Mouse (Mus musculus) midbrain, postnatal 0 days (tissue): ENCODE data around the gene Krt10. TPM values are rescaled to one million over a fixed set of nuclear protein-coding genes. Genes with fewer than 3 reads are reported as not detected.

Experiments used
- ATAC-seq: fragments of 200-750 bp; cut with Nextera tagmentation; 2 replicates; pipeline ENCODE4 v1.8.0; 2017; ENCODE audit warnings: moderate number of reproducible peaks, mild to moderate bottlenecking, moderate TSS enrichment, moderate library complexity; ENCODE audit not compliant: low FRiP score
- DNase-seq: peaks from one replicate; pipeline ENCODE4 v3.0.0-alpha.2; 2015; ENCODE audit warnings: low spot score
- H3K27ac ChIP-seq: fragments of 300-500 bp; sonication (generic); 2 replicates; pipeline ENCODE4 v1.5.1; 2014; ENCODE audit warnings: low read depth, mild to moderate bottlenecking, low read length, mixed read lengths
- H3K27me3 ChIP-seq: fragments of 300-500 bp; sonication (generic); 2 replicates; pipeline ENCODE4 v1.6.1; 2014; ENCODE audit warnings: low read length, control low read depth, mixed read lengths; ENCODE audit not compliant: insufficient read depth
- H3K36me3 ChIP-seq: fragments of 300-500 bp; sonication (generic); 2 replicates; pipeline ENCODE4 v1.6.1; 2014; ENCODE audit warnings: low read length, control low read depth, mixed read lengths; ENCODE audit not compliant: insufficient read depth
- H3K4me1 ChIP-seq: fragments of 300-500 bp; sonication (generic); 2 replicates; pipeline ENCODE4 v1.6.1; 2014; ENCODE audit warnings: mild to moderate bottlenecking, control low read depth, antibody characterized with exemption, low read length, mixed read lengths; ENCODE audit not compliant: insufficient read depth
- H3K4me2 ChIP-seq: fragments of 300-500 bp; sonication (generic); 2 replicates; pipeline ENCODE4 v1.6.1; 2014; ENCODE audit warnings: low read depth, mild to moderate bottlenecking, low read length, mixed read lengths; ENCODE audit not compliant: poor library complexity, severe bottlenecking
- H3K4me3 ChIP-seq: fragments of 300-500 bp; sonication (generic); 2 replicates; pipeline ENCODE4 v1.5.1; 2014; ENCODE audit warnings: low read depth, mild to moderate bottlenecking, low read length, moderate library complexity
- H3K9ac ChIP-seq: fragments of 300-500 bp; sonication (generic); replicated peaks from 2 replicates; pipeline ENCODE4 v1.6.1; 2014; ENCODE audit warnings: mild to moderate bottlenecking, low read length, moderate library complexity, mixed read lengths; ENCODE audit not compliant: poor library complexity, severe bottlenecking
- H3K9me3 ChIP-seq: fragments of 300-500 bp; sonication (generic); 2 replicates; pipeline ENCODE4 v1.6.1; 2016; ENCODE audit warnings: low read length, control low read depth
- CTCF ChIP-seq: IDR thresholded peaks from 2 replicates; pipeline ENCODE4 v1.5.1; 2016; ENCODE audit warnings: antibody characterized with exemption, mild to moderate bottlenecking
- WGBS: fragments of 180-500 bp; shearing (Covaris S2); extraction: QIAGEN DNeasy Blood & Tissue Kit; methylation state at CpG from one replicate; pipeline ENCODE4 v1.1.7; 2014; 5-methylcytosine and 5-hydroxymethylcytosine counted together
- polyA plus RNA-seq: library from polyadenylated mRNA; unstranded; fragments of >200 nt; fragmentation: Nextera tagmentation; extraction: Ambion mirVana; gene quantifications from 2 replicates; pipeline ENCODE4 v1.2.1, GENCODE M21; 2015
- total RNA-seq: library from RNA; depleted of rRNA; stranded (reverse); fragments of >200 nt; gene quantifications from 2 replicates; pipeline ENCODE4 v1.2.3, GENCODE M21; 2014; rRNA removed

Krt10 gene
- total RNA-seq (6.7 and 18.3 TPM in 2 replicates), polyA plus RNA-seq (35.7 and 39.2 TPM in 2 replicates)

GRCm38 (mm10) chr11:99389264-99389663, at the start of gene Krt10:
Krt10 (minus strand) TSS chr11:99389364.
- no peak within 1 kb of the TSS for H3K4me2 ChIP-seq
- H3K4me3 ChIP-seq, result no peak within 1 kb of the TSS
- H3K36me3 ChIP-seq, result no peaks in the 10 kb centered on the region
- ATAC-seq (no peak), DNase-seq (no peak)
- H3K9me3 ChIP-seq, result no peaks in the 10 kb centered on the region
- 87% methylated on average over 4 of the region's 4 CpGs for WGBS
- H3K9ac ChIP-seq, result no peak within 1 kb of the TSS
- TF ChIP-seq CTCF, result no peak
- H3K27me3 ChIP-seq, result no peaks in the 10 kb centered on the region
- no peaks in the 10 kb centered on the region for H3K4me1 ChIP-seq
- H3K27ac ChIP-seq, result no peak within 1 kb of the TSS

DNA sequence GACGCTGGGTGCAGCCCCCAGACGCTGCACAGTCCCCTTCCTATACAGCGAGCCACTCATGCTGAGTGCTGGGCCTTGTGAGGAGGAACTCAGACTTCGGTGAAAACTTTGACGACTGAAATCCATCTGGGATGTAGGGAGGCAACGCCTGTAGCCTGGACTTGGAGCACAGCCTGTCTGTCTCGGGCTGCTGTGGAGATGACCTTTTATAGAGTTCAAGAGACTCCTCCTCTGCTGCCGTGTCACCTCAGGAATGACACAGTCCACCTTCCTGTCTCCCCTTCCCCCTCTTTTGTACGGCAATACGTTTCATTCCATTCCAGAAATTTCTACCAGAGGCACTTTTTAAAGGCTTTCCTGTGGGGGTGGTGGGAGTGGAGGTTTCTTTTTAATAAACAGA, 48.8 kb upstream of the Krt10 start, which contains the start of gene Krt20:
Gene Krt20, minus strand, starts transcription at position 179 of the 400 bp plus-strand sequence.
- Histone ChIP-seq H3K27ac (no peak within 1 kb of the TSS), H3K27me3 (no peaks in the 10 kb centered on the region), H3K4me3 (no peak within 1 kb of the TSS), H3K9ac (no peak within 1 kb of the TSS), H3K36me3 (no peaks in the 10 kb centered on the region), H3K9me3 (no peaks in the 10 kb centered on the region), H3K4me1 (no peaks in the 10 kb centered on the region), H3K4me2 (no peak within 1 kb of the TSS)
- ATAC-seq (no peak), DNase-seq (no peak)
- WGBS, result 62% methylated on average over 10 of the region's 10 CpGs
- no peak for TF ChIP-seq CTCF

- 56% methylated on average over 4 of the region's 4 CpGs for WGBS
- no peak for ATAC-seq
- DNase-seq, result no peak
- H3K27ac ChIP-seq, result no peak overlapping the region
- H3K9ac ChIP-seq, result no peak overlapping the region
- no peaks in the 10 kb centered on the region for H3K36me3 ChIP-seq
- no peaks in the 10 kb centered on the region for H3K4me1 ChIP-seq
- no peaks in the 10 kb centered on the region for H3K27me3 ChIP-seq
- TF ChIP-seq CTCF, result no peak
- H3K4me2 ChIP-seq, result no peak overlapping the region
- no peaks in the 10 kb centered on the region for H3K9me3 ChIP-seq
- H3K4me3 ChIP-seq, result no peak overlapping the region
These were observed 47.5 kb upstream of the Krt10 start for GRCm38 (mm10) chr11:99436625-99437024.

- 37% methylated on average over 12 of the region's 12 CpGs for WGBS
- H3K36me3 ChIP-seq, result no peaks in the 10 kb centered on the region
These were observed 41.5 kb upstream of the Krt10 start for GRCm38 (mm10) chr11:99430670-99431069.

DNA sequence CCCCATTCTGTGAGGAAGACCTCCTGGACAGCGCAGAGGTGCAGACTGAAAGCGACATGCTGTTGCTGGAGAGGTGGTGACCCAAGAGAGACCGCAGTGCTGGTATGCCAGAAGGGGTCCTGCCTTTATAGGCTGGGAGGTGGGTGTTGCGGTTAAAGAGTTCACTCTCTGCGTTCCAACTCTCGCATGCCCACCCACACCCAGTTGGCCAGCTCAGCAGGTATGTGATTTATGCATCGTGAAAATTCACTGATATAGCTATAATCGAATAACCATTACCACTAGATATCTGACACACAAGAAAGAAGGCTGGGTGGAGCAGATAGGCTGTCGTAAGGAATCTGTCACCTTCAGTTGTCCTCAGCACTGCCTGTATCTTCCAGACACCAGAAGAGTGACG, 33.0 kb upstream of the Krt10 start, which contains the start of gene Krt12:
Gene Krt12, minus strand, starts transcription at position 101 of the 400 bp plus-strand sequence.
- Histone ChIP-seq H3K4me1 (no peaks in the 10 kb centered on the region), H3K9me3 (no peaks in the 10 kb centered on the region), H3K27ac (no peak within 1 kb of the TSS), H3K27me3 (no peaks in the 10 kb centered on the region), H3K9ac (no peak within 1 kb of the TSS), H3K36me3 (no peaks in the 10 kb centered on the region), H3K4me3 (no peak within 1 kb of the TSS), H3K4me2 (no peak within 1 kb of the TSS)
- 86% methylated on average over 10 of the region's 10 CpGs for WGBS
- DNase-seq (no peak), ATAC-seq (no peak)
- TF ChIP-seq CTCF, result no peak

More at GRCm38 (mm10) chr11:99430670-99431069, 41.5 kb upstream of the Krt10 start:
- H3K4me1 ChIP-seq, result no peaks in the 10 kb centered on the region
- DNase-seq, result peak; percentile 79
- H3K27ac ChIP-seq, result no peak overlapping the region
- no peak overlapping the region for H3K4me2 ChIP-seq
- no peaks in the 10 kb centered on the region for H3K9me3 ChIP-seq
- H3K4me3 ChIP-seq, result no peak overlapping the region
- H3K27me3 ChIP-seq, result no peaks in the 10 kb centered on the region
- TF ChIP-seq CTCF, result peak; percentile 52
- ATAC-seq, result 0 out of 2 replicates have a peak, but pooled peaks have one; percentile 38
- H3K9ac ChIP-seq, result no peak overlapping the region

DNA sequence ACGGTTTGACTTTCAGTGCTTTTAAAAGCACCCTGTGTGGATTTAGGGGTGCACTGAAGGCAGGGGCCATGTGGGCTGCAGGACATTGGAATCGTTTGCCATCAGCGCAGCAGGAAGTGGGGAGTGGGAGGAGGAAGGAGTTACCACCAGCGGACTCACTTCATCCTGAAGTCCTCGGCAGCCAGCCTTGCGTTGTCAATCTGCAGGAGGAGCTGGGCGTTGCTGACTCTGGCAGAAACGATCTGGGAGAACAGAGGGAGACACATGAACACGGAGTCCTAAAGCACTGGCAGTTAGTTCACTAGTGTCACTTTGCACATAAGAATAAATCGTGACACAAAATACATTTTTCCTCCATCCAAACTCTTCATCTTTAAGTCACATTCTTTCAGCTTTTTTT, 31.4 kb upstream of the Krt10 start:
- Histone ChIP-seq H3K4me2 (no peak overlapping the region), H3K9me3 (no peaks in the 10 kb centered on the region), H3K27me3 (no peaks in the 10 kb centered on the region; the same call in 1 of the 2 replicates), H3K36me3 (no peaks in the 10 kb centered on the region), H3K9ac (no peak overlapping the region), H3K27ac (no peak overlapping the region), H3K4me1 (no peaks in the 10 kb centered on the region), H3K4me3 (no peak overlapping the region)
- 60% methylated on average over 10 of the region's 10 CpGs for WGBS
- no peak for DNase-seq
- no peak for ATAC-seq
- no peak for TF ChIP-seq CTCF
